Comparison of ENCODE assay signal across 9 mouse cellular contexts in genomic region chr17:83896723-83897122, GRCm38 (mm10). TPM values are rescaled to one million over a fixed set of nuclear protein-coding genes. Genes with fewer than 3 reads are reported as not detected.
DNase-seq lines count a peak whose midpoint lies in the region; ATAC-seq lines count a peak whose summit lies in the region.
"Had no signal": no experiment of that assay in that cellular context is flagged by ENCODE, and none has a peak within 500 bp of the region (broad histone marks: within the 10 kb centered on the region; RNA-seq: fewer than 3 reads in every experiment).

No protein-coding gene starts in this region.

- DNase-seq in heart, embryonic 10.5 days (ENCODE audit: low spot score) = no peak
- DNase-seq in heart, adult 8-10 months (ENCODE audit: low spot score) = no peak
- DNase-seq in cerebellum, postnatal 4 days (ENCODE audit: low spot score in 2 of 2) = peak; percentile 40 to 48
- DNase-seq in neural tube, embryonic 10.5 days (ENCODE audit: extremely low spot score, low spot score) = peak; percentile 56
- DNase-seq in urinary bladder, postnatal 25 days (ENCODE audit: low spot score) = no peak

- no peak overlapping the region for H3K4me2 ChIP-seq in hindbrain, embryonic 12.5 days (replicated peaks)
- no peak overlapping the region for H3K4me2 ChIP-seq in limb, embryonic 15.5 days
- H3K4me2 ChIP-seq: lung, embryonic 15.5 days had no signal

- peak overlapping the region; percentile 83; the same call in 1 of the 2 replicates for H3K27ac ChIP-seq in heart, embryonic 10.5 days
- no peak overlapping the region for H3K27ac ChIP-seq in hindbrain, embryonic 12.5 days
- H3K27ac ChIP-seq in limb, embryonic 15.5 days = peak overlapping the region; percentile 84

- peaks cover 34% of the 10 kb centered on the region for H3K4me1 ChIP-seq in heart, embryonic 10.5 days
- H3K4me1 ChIP-seq in hindbrain, embryonic 12.5 days = peaks cover 9% of the 10 kb centered on the region
- H3K4me1 ChIP-seq in limb, embryonic 15.5 days = peaks cover 47% of the 10 kb centered on the region

- H3K27me3 ChIP-seq in heart, embryonic 10.5 days (ENCODE audit: insufficient read depth, poor library complexity, severe bottlenecking) = 0 out of 2 replicates have a peak, but pooled peaks cover 7% of the 10 kb centered on the region
- no peaks in the 10 kb centered on the region for H3K27me3 ChIP-seq in hindbrain, embryonic 12.5 days
- no peaks in the 10 kb centered on the region for H3K27me3 ChIP-seq in limb, embryonic 15.5 days
- H3K27me3 ChIP-seq: lung, embryonic 15.5 days had no signal

- no peak overlapping the region for H3K4me3 ChIP-seq in heart, embryonic 10.5 days
- H3K4me3 ChIP-seq in hindbrain, embryonic 12.5 days = no peak overlapping the region
- H3K4me3 ChIP-seq in limb, embryonic 15.5 days = no peak overlapping the region
- H3K4me3 ChIP-seq: lung, embryonic 15.5 days had no signal

- no peaks in the 10 kb centered on the region for H3K36me3 ChIP-seq in heart, embryonic 10.5 days
- H3K36me3 ChIP-seq in hindbrain, embryonic 12.5 days = no peaks in the 10 kb centered on the region
- H3K36me3 ChIP-seq in limb, embryonic 15.5 days = no peaks in the 10 kb centered on the region
- H3K36me3 ChIP-seq: lung, embryonic 15.5 days had no signal

- 23% methylated on average over 10 of the region's 10 CpGs for WGBS in heart, embryonic 10.5 days
- 30% methylated on average over 10 of the region's 10 CpGs for WGBS in hindbrain, embryonic 12.5 days
- 22% methylated on average over 10 of the region's 10 CpGs for WGBS in limb, embryonic 15.5 days

- H3K9ac ChIP-seq in hindbrain, embryonic 12.5 days = no peak overlapping the region
- no peak overlapping the region for H3K9ac ChIP-seq in limb, embryonic 15.5 days
- H3K9ac ChIP-seq: lung, embryonic 15.5 days had no signal

- no peaks in the 10 kb centered on the region for H3K9me3 ChIP-seq in heart, embryonic 10.5 days
- no peaks in the 10 kb centered on the region for H3K9me3 ChIP-seq in hindbrain, embryonic 12.5 days (replicated peaks)
- H3K9me3 ChIP-seq in limb, embryonic 15.5 days = no peaks in the 10 kb centered on the region
- H3K9me3 ChIP-seq: lung, embryonic 15.5 days had no signal

- peak; percentile 49 for ATAC-seq in CD4-positive, CD25-positive, alpha-beta regulatory T cell, adult 4 months
- ATAC-seq in hindbrain, embryonic 12.5 days (ENCODE audit: low FRiP score) = peak; percentile 32; the same call in 1 of the 2 replicates
- no peak for ATAC-seq in limb, embryonic 15.5 days (ENCODE audit: insufficient number of reproducible peaks, low FRiP score, low TSS enrichment, low read depth)

RNA-seq across cellular contexts. Expression of gene Haao, which starts 49.0 kb away (rescaled TPM):
- 0.41 and 0.68 TPM in 2 replicates for polyA plus RNA-seq in heart, embryonic 10.5 days (2016; fragmentation: Nextera tagmentation; extraction: Ambion mirVana)
- under 1 TPM in 1 of 4 experiments, not detected in 3; 0.56 TPM for total RNA-seq in heart, adult 8-10 months (2022)
- 1 to 10 TPM; 1.1 to 5.0 TPM for polyA plus RNA-seq in CD4-positive, CD25-positive, alpha-beta regulatory T cell, adult 4 months (2017; shearing (Covaris generic))
- polyA plus RNA-seq in hindbrain, embryonic 12.5 days (2016; fragmentation: Nextera tagmentation; extraction: Ambion mirVana) = 0.30 TPM in 1 of 2 replicates, not detected in the other
- polyA plus RNA-seq in limb, embryonic 15.5 days (2015; fragmentation: Nextera tagmentation; extraction: Ambion mirVana) = 1.4 and 2.2 TPM in 2 replicates

Comparison
In these comparisons a context has a peak if more than half of its experiments do, and no peak if none do; other contexts are left out.
1. DNase-seq: peak in cerebellum, postnatal 4 days (2 of 2) and neural tube, embryonic 10.5 days (single experiment); none in heart, embryonic 10.5 days (single experiment), heart, adult 8-10 months (single experiment) and urinary bladder, postnatal 25 days (single experiment).